Mouse (Mus musculus): Measurements from ENCODE around the gene Pjvk. TPM values are rescaled to one million over a fixed set of nuclear protein-coding genes. Genes with fewer than 3 reads are reported as not detected.
"Not testable (repeated sequence)": the region's sequence is repeated elsewhere in the genome, so short reads cannot be mapped to it uniquely, and the experiment has no call there.

The Pjvk gene
- polyA plus RNA-seq (2016; fragmentation: Nextera tagmentation; extraction: Ambion mirVana), result 0.62 and 0.82 TPM in 2 replicates

DNA sequence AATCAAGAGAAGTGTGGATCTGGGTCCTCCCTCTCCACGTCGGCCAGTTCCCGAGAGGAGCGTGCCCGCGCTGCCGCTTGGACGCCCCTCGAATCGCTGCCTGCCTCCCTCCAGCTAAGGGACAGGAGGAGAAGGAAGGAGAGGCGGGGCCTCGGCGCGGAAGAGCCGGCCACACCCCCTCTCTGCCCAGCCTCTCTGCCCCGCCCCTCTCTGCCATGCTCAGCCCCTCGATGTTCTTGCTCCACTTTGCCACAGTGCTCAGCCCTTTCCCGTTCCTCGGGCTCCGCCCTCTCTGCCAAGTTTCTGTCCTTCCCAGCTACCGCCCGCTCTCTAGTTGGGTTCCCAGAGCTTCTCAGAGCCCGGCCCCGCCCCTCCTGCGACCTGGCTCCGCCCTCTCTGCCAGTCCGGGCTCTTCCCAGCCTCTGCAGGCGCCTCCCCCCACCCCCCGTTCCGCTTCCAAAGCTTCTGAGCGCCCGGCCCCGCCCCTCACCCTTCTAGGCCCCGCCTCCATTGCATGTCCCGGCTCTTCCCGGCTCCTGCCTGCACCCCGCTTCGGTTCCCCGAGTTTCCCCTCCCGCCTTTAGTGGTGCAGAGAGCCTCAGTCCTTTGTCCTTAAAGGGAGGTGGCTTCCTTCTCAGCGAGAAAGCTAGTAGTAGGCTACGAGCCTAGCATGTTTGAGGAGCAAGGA lies at the start of gene Pjvk, which contains the start of gene Prkra:
Gene Pjvk, plus strand, starts transcription at position 594 of the 688 bp plus-strand sequence.
Gene Prkra, minus strand, starts transcription at position 133 of the 688 bp plus-strand sequence.
- WGBS, result under 1% methylated on average over 42 of the region's 42 CpGs
- Histone ChIP-seq H3K9me3 (no peaks in the 10 kb centered on the region), H3K36me3 (peaks cover 16% of the 10 kb centered on the region)

GRCm38 (mm10) chr2:76599214-76599613 lies 49.1 kb upstream of the Pjvk start:
- DNase-seq (ENCODE audit: low spot score), result no peak
- Histone ChIP-seq H3K4me1 (replicated peaks) (no peaks in the 10 kb centered on the region), H3K27me3 (ENCODE audit: insufficient read depth, poor library complexity, severe bottlenecking) (no peaks in the 10 kb centered on the region), H3K4me3 (no peak overlapping the region), H3K36me3 (no peaks in the 10 kb centered on the region), H3K27ac (no peak overlapping the region), H3K9me3 (no peaks in the 10 kb centered on the region)
- 81% methylated on average over 5 of the region's 5 CpGs for WGBS

More for the DNA sequence above, at the start of gene Pjvk, which contains the start of gene Prkra:
- H3K27ac ChIP-seq, result peak within 1 kb of the TSS; percentile 96
- H3K4me3 ChIP-seq, result peak within 1 kb of the TSS; percentile 81
- H3K4me1 ChIP-seq (replicated peaks), result peaks cover 26% of the 10 kb centered on the region
- H3K27me3 ChIP-seq (ENCODE audit: insufficient read depth, poor library complexity, severe bottlenecking), result no peaks in the 10 kb centered on the region
- DNase-seq (ENCODE audit: low spot score), result peak; percentile 100

DNA sequence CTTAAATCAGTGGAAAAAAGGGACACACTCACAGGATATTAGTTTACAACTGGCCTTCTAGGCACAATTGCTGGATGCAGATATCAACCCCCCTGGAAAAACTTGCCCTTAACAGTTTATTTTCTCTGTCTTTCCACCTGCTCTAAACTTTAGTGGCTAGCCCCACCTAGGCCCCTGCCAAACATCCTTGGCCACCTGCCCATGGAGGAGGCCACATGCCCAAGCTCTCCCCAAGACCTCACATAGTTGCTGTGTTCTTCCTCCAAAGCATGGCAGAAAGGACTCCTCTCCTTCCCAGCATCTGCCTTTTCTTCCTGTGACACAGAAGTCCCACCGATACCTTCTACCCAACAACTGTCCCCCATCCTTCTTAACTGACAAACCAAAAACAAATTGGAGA lies 46.0 kb upstream of the Pjvk start:
- Histone ChIP-seq H3K27me3 (ENCODE audit: insufficient read depth, poor library complexity, severe bottlenecking) (no peaks in the 10 kb centered on the region), H3K9me3 (no peaks in the 10 kb centered on the region), H3K27ac (no peak overlapping the region), H3K4me1 (replicated peaks) (no peaks in the 10 kb centered on the region), H3K4me3 (no peak overlapping the region), H3K36me3 (no peaks in the 10 kb centered on the region)
- no peak for DNase-seq (ENCODE audit: low spot score)
- 98% methylated on average over 1 of the region's 1 CpGs for WGBS

GRCm38 (mm10) chr2:76606704-76607103 lies 41.6 kb upstream of the Pjvk start:
- Histone ChIP-seq H3K4me3 (no peak overlapping the region), H3K27me3 (ENCODE audit: insufficient read depth, poor library complexity, severe bottlenecking) (no peaks in the 10 kb centered on the region), H3K4me1 (replicated peaks) (no peaks in the 10 kb centered on the region), H3K27ac (no peak overlapping the region), H3K9me3 (no peaks in the 10 kb centered on the region), H3K36me3 (no peaks in the 10 kb centered on the region)
- 88% methylated on average over 3 of the region's 3 CpGs for WGBS
- DNase-seq (ENCODE audit: low spot score), result no peak

GRCm38 (mm10) chr2:76610326-76611104 lies 37.8 kb upstream of the Pjvk start:
- WGBS, result 90% methylated on average over 10 of the region's 10 CpGs
- no peaks in the 10 kb centered on the region for H3K9me3 ChIP-seq
- H3K4me3 ChIP-seq, result no peak overlapping the region
- no peaks in the 10 kb centered on the region for H3K4me1 ChIP-seq (replicated peaks)
- no peaks in the 10 kb centered on the region for H3K36me3 ChIP-seq
- H3K27me3 ChIP-seq (ENCODE audit: insufficient read depth, poor library complexity, severe bottlenecking), result no peaks in the 10 kb centered on the region
- no peak for DNase-seq (ENCODE audit: low spot score)
- H3K27ac ChIP-seq, result no peak overlapping the region

- no peak for DNase-seq (ENCODE audit: low spot score)
- 85% methylated on average over 3 of the region's 3 CpGs for WGBS
These were observed 36.3 kb upstream of the Pjvk start for GRCm38 (mm10) chr2:76611996-76612395.

DNA sequence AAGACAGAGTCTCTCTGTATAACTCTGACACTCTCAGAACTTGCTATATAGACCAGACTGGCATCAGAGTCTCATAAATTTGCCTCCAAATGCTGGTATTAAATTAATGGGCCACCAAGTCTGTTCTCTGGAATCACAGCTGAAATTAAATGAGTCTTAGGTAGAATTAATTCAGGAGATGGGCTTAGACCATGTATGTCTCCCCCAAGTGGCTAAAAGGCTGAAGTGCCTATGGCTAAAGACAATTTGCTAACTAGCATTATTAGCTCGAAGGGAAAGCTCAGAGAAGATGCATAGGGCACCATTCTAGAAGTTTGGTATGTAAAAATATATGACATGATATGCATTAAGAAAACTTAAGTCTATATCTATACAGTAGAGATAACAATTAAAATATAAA lies 30.2 kb upstream of the Pjvk start:
- H3K4me1 ChIP-seq (replicated peaks), result no peaks in the 10 kb centered on the region

More at GRCm38 (mm10) chr2:76611996-76612395, 36.3 kb upstream of the Pjvk start:
- Histone ChIP-seq H3K4me1 (replicated peaks) (no peaks in the 10 kb centered on the region), H3K27me3 (ENCODE audit: insufficient read depth, poor library complexity, severe bottlenecking) (no peaks in the 10 kb centered on the region), H3K27ac (no peak overlapping the region), H3K4me3 (no peak overlapping the region), H3K9me3 (no peaks in the 10 kb centered on the region), H3K36me3 (no peaks in the 10 kb centered on the region)

GRCm38 (mm10) chr2:76620188-76620587 lies 28.1 kb upstream of the Pjvk start:
- Histone ChIP-seq H3K36me3 (peaks cover 33% of the 10 kb centered on the region), H3K9me3 (no peaks in the 10 kb centered on the region), H3K4me1 (replicated peaks) (no peaks in the 10 kb centered on the region), H3K4me3 (no peak overlapping the region), H3K27me3 (ENCODE audit: insufficient read depth, poor library complexity, severe bottlenecking) (no peaks in the 10 kb centered on the region), H3K27ac (no peak overlapping the region)
- DNase-seq (ENCODE audit: low spot score), result no peak
- 90% methylated on average over 5 of the region's 5 CpGs for WGBS

More for the DNA sequence above, 30.2 kb upstream of the Pjvk start:
- H3K9me3 ChIP-seq, result no peaks in the 10 kb centered on the region
- H3K36me3 ChIP-seq, result peaks cover 13% of the 10 kb centered on the region
- no peak overlapping the region for H3K27ac ChIP-seq
- 59% methylated on average over 1 of the region's 1 CpGs for WGBS
- no peaks in the 10 kb centered on the region for H3K27me3 ChIP-seq (ENCODE audit: insufficient read depth, poor library complexity, severe bottlenecking)
- no peak overlapping the region for H3K4me3 ChIP-seq
- peak; percentile 8 for DNase-seq (ENCODE audit: low spot score)

DNA sequence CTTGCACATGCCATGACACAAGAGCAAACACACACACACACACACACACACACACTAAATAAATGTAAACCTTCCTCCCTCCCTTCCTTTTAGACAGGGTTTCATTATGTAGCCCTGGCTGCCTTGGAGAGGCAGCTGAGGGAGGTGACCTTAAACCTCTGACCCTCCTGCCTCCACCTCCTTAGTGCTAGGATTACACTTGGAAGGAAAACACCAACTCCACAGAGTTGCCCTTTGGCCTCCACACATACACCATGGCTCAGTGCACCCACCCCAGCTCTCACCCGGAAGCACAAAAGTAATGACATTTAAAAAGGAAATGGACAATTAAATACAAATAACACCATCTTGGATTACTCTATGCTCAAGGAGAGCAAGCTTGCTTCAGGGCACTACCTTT lies 26.6 kb upstream of the Pjvk start:
- 66% methylated on average over 1 of the region's 1 CpGs for WGBS
- Histone ChIP-seq H3K4me3 (no peak overlapping the region), H3K27ac (no peak overlapping the region), H3K27me3 (ENCODE audit: insufficient read depth, poor library complexity, severe bottlenecking) (no peaks in the 10 kb centered on the region), H3K9me3 (peaks cover 15% of the 10 kb centered on the region), H3K36me3 (peaks cover 48% of the 10 kb centered on the region), H3K4me1 (replicated peaks) (no peaks in the 10 kb centered on the region)
- DNase-seq (ENCODE audit: low spot score), result peak; percentile 3

GRCm38 (mm10) chr2:76622316-76622715 lies 26.0 kb upstream of the Pjvk start:
- H3K36me3 ChIP-seq, result peaks cover 54% of the 10 kb centered on the region
- 90% methylated on average over 2 of the region's 2 CpGs for WGBS
- not testable (repeated sequence) for H3K27me3 ChIP-seq (ENCODE audit: insufficient read depth, poor library complexity, severe bottlenecking)

DNA sequence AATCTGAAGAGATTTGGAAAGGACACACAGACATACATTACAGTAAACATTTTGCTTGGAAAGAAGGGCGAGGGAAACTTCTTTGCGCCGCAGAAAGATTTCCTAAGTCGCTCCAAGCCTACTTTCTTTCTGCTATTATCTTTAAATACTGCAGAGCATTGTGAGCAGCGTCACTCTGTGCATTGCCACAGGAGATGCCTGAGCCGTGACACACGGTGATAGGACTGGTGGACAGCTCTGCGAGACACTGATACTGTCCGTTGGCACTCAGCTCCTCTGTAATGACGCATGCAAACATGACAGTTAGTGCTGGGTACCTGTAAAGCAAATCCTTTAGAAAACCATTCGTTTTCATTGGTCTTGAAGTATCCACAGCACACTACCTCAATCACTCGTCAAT lies 18.0 kb upstream of the Pjvk start:
- no peak for DNase-seq (ENCODE audit: low spot score)
- peaks cover 21% of the 10 kb centered on the region for H3K9me3 ChIP-seq
- no peaks in the 10 kb centered on the region for H3K27me3 ChIP-seq (ENCODE audit: insufficient read depth, poor library complexity, severe bottlenecking)
- H3K4me3 ChIP-seq, result no peak overlapping the region
- no peaks in the 10 kb centered on the region for H3K4me1 ChIP-seq (replicated peaks)
- WGBS, result 94% methylated on average over 12 of the region's 12 CpGs
- H3K27ac ChIP-seq, result no peak overlapping the region
- H3K36me3 ChIP-seq, result peaks cover 99% of the 10 kb centered on the region

More at GRCm38 (mm10) chr2:76622316-76622715, 26.0 kb upstream of the Pjvk start:
- DNase-seq (ENCODE audit: low spot score); H3K27ac ChIP-seq; H3K4me1 ChIP-seq (replicated peaks); H3K4me3 ChIP-seq: not testable (repeated sequence)
- peaks cover 21% of the 10 kb centered on the region for H3K9me3 ChIP-seq

GRCm38 (mm10) chr2:76631600-76631999 lies 16.7 kb upstream of the Pjvk start:
- Histone ChIP-seq H3K4me3 (no peak overlapping the region), H3K27ac (no peak overlapping the region), H3K9me3 (peaks cover 8% of the 10 kb centered on the region), H3K27me3 (ENCODE audit: insufficient read depth, poor library complexity, severe bottlenecking) (no peaks in the 10 kb centered on the region), H3K4me1 (replicated peaks) (no peaks in the 10 kb centered on the region), H3K36me3 (peaks cover 99% of the 10 kb centered on the region)
- no peak for DNase-seq (ENCODE audit: low spot score)
- 92% methylated on average over 4 of the region's 4 CpGs for WGBS

DNA sequence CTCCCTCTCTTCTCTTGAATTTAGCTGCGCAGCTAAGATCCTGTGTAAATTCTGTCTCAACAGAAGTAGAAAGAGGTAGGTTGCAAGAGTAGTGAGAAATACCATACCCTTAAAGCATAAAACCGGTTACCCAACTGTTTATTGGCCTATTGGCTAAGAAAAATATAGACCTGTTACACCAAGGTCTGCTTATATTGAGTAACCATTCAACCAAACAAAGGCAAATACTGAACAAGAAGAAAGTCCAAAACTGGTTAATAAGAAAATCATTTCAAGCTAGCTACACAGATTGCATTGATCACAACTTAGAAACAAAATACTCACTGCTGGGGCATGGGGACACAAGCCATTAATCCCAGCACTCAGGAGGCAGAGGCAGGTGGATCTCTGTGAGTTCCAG lies 8.6 kb upstream of the Pjvk start:
- H3K36me3 ChIP-seq, result peaks cover 99% of the 10 kb centered on the region
- no peak overlapping the region for H3K27ac ChIP-seq
- WGBS, result 92% methylated on average over 2 of the region's 2 CpGs

More for the DNA sequence above, 8.6 kb upstream of the Pjvk start:
- Histone ChIP-seq H3K9me3 (no peaks in the 10 kb centered on the region), H3K4me3 (no peak overlapping the region), H3K27me3 (ENCODE audit: insufficient read depth, poor library complexity, severe bottlenecking) (no peaks in the 10 kb centered on the region), H3K4me1 (replicated peaks) (no peaks in the 10 kb centered on the region)
- no peak for DNase-seq (ENCODE audit: low spot score)
